Mouse (Mus musculus) megakaryocyte, embryonic 14.5 days (primary cell): ENCODE measurements at regions not wholly inside any gene's neighbourhood (a gene's known extent, or its start where the extent isn't known, plus 50 kb on each side); places are given as distances from the start of the nearest gene placed in this dataset.

Experiments
- FLI1 ChIP-seq: IDR thresholded peaks from 2 replicates; pipeline ENCODE4 v1.6.1; 2012; ENCODE audit warnings: low read length, inconsistent platforms, mixed read lengths
- GATA1 ChIP-seq: IDR thresholded peaks from 3 replicates; pipeline ENCODE4 v1.6.1; 2012; ENCODE audit warnings: mixed read lengths, low read length, inconsistent platforms, borderline replicate concordance

DNA sequence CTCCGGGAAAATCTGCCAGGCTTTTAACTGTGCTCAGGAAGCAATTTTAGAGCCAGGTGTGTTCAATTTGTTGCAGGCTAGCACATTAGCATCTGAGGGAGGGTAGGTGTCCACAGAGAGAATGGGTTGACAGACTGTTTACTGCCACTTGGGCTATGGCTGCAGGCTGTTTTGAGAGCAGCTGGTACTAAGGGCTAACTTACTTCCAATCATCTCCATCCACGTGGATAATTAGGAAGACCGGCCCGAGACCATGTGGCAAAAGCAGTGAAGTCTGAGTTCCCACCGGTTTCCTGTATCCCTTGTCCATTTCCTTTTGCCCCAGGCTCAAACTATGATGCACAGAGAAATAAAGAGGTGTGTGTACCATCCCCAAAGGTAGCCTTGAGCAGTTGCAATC, 436.5 kb upstream of the Tenm4 start:
- TF ChIP-seq GATA1 (no peak), FLI1 (no peak)
